Mouse (Mus musculus): ENCODE measurements around the gene Cdkn2d.

Gene Cdkn2d

GRCm38 (mm10) chr9:21292271-21292670, 1.1 kb upstream of the Cdkn2d start:
- POLR2A ChIA-PET, result interaction anchor here in 3 of 4 experiments (0.6 to 4.1 kb wide), 18 partner anchors 9 to 477 kb away, joined by 3 to 47 read pairs (median 6); partner anchors contain the start of genes Ap1m2 (in 2 of the 3), Atg4d (in 1 of the 3) and Carm1 (in 1 of the 3)
- CTCF ChIA-PET, result interaction anchor here in 3 of 4 experiments (0.6 to 2.3 kb wide), 9 partner anchors 20 to 376 kb away, joined by 3 to 9 read pairs (median 6); partner anchors contain the start of gene Ap1m2 (in 1 of the 3)

- ChIA-PET POLR2A (interaction anchor here (0.6 to 4.1 kb wide), 89 partner anchors 8 to 794 kb away, joined by 3 to 47 read pairs (median 5); partner anchors contain the start of genes Ap1m2 (in 3 of the 4), Tmed1 (in 3 of the 4), Atg4d (in 2 of the 4) and Keap1 (in 2 of the 4)), CTCF (interaction anchor here in 3 of 4 experiments (0.6 to 2.3 kb wide), 22 partner anchors 19 to 262 kb away, joined by 3 to 15 read pairs (median 6); partner anchors contain the start of genes Atg4d (in 1 of the 3), Carm1 (in 1 of the 3), Icam4 (in 1 of the 3) and Slc44a2 (in 1 of the 3))
Measured at GRCm38 (mm10) chr9:21291868-21292267, 661 bp upstream of the Cdkn2d start.

- CTCF ChIA-PET, result interaction anchor here (0.6 to 2.1 kb wide), 27 partner anchors 8 to 552 kb away, joined by 3 to 15 read pairs (median 4); partner anchors contain the start of genes Atg4d (in 1 of the 4), Carm1 (in 1 of the 4), Slc44a2 (in 1 of the 4) and Tmed1 (in 1 of the 4)
- POLR2A ChIA-PET, result interaction anchor here (0.6 to 4.1 kb wide), 94 partner anchors 9 to 795 kb away, joined by 3 to 47 read pairs (median 5); partner anchors contain the start of genes Ap1m2 (in 3 of the 4), Atg4d (in 3 of the 4), Keap1 (in 2 of the 4) and Qtrt1 (in 2 of the 4)
Measured at GRCm38 (mm10) chr9:21290589-21290988, 618 bp downstream of the Cdkn2d start.

GRCm38 (mm10) chr9:21289337-21289671, 1.9 kb downstream of the Cdkn2d start:
- CTCF ChIA-PET, result no interaction called here
- POLR2A ChIA-PET, result interaction anchor here in 2 of 4 experiments (0.6 to 1.6 kb wide), 5 partner anchors 10 to 51 kb away, joined by 3 to 6 read pairs (median 3); no protein-coding TSS in a partner anchor

GRCm38 (mm10) chr9:21288404-21289336, 2.5 kb downstream of the Cdkn2d start:
- POLR2A ChIA-PET, result interaction anchor here in 3 of 4 experiments (0.5 to 2.7 kb wide), 26 partner anchors 10 to 144 kb away, joined by 3 to 12 read pairs (median 4); partner anchors contain the start of gene Slc44a2 (in 1 of the 3)
- CTCF ChIA-PET, result interaction anchor here in 1 of 4 experiments (1.6 kb wide), 1 partner anchor 69 kb away, joined by 8 read pairs; no protein-coding TSS in a partner anchor

- ChIA-PET CTCF (interaction anchor here in 1 of 4 experiments (0.7 to 1.6 kb wide), 3 partner anchors 25 to 70 kb away, joined by 3 to 8 read pairs (median 4); no protein-coding TSS in a partner anchor), POLR2A (interaction anchor here in 3 of 4 experiments (0.5 to 2.7 kb wide), 47 partner anchors 9 to 258 kb away, joined by 3 to 12 read pairs (median 3); partner anchors contain the start of genes Keap1 (in 2 of the 3), Atg4d (in 1 of the 3), Gm38431 (in 1 of the 3) and Raver1 (in 1 of the 3))
Measured at GRCm38 (mm10) chr9:21287571-21288402, 3.4 kb downstream of the Cdkn2d start, which contains the start of gene Kri1. Gene Kri1 (minus strand): TSS chr9:21287969.

GRCm38 (mm10) chr9:21286753-21287152, 4.5 kb downstream of the Cdkn2d start:
- CTCF ChIA-PET, result interaction anchor here in 2 of 4 experiments (0.6 to 1.6 kb wide), 3 partner anchors 71 kb away, joined by 5 to 9 read pairs (median 8); no protein-coding TSS in a partner anchor
- POLR2A ChIA-PET, result interaction anchor here in 3 of 4 experiments (0.8 to 6.0 kb wide), 30 partner anchors 10 to 259 kb away, joined by 3 to 39 read pairs (median 4); partner anchors contain the start of genes Keap1 (in 2 of the 3), Atg4d (in 1 of the 3), Gm38431 (in 1 of the 3) and Raver1 (in 1 of the 3)

GRCm38 (mm10) chr9:21283994-21284393, 7.2 kb downstream of the Cdkn2d start:
- CTCF ChIA-PET, result interaction anchor here (0.6 to 1.5 kb wide), 6 partner anchors 27 to 1242 kb away, joined by 3 to 7 read pairs (median 3); no protein-coding TSS in a partner anchor
- POLR2A ChIA-PET, result interaction anchor here in 1 of 4 experiments (1.0 to 6.0 kb wide), 7 partner anchors 8 to 165 kb away, joined by 3 to 39 read pairs (median 4); partner anchors contain the start of gene Atg4d

- POLR2A ChIA-PET, result interaction anchor here in 2 of 4 experiments (0.6 to 6.0 kb wide), 9 partner anchors 7 to 528 kb away, joined by 3 to 39 read pairs (median 4); partner anchors contain the start of gene Atg4d (in 1 of the 2)
- CTCF ChIA-PET, result interaction anchor here (0.6 to 1.5 kb wide), 9 partner anchors 28 to 1241 kb away, joined by 3 to 12 read pairs (median 4); partner anchors contain the start of gene Slc44a2 (in 1 of the 4)
Measured at GRCm38 (mm10) chr9:21283591-21283990, 7.6 kb downstream of the Cdkn2d start.

- CTCF ChIA-PET, result interaction anchor here in 2 of 4 experiments (0.8 to 1.5 kb wide), 3 partner anchors 13 to 49 kb away, joined by 3 to 4 read pairs (median 4); partner anchors contain the start of gene Atg4d (in 1 of the 2)
- POLR2A ChIA-PET, result interaction anchor here in 3 of 4 experiments (0.6 to 5.4 kb wide), 10 partner anchors 7 to 179 kb away, joined by 3 to 36 read pairs (median 9); partner anchors contain the start of genes Atg4d (in 3 of the 3), Cdkn2d (in 2 of the 3) and Kri1 (in 1 of the 3)
Measured at GRCm38 (mm10) chr9:21277776-21278175, 13.4 kb downstream of the Cdkn2d start.

- POLR2A ChIA-PET, result interaction anchor here in 3 of 4 experiments (0.6 to 5.4 kb wide), 12 partner anchors 9 to 125 kb away, joined by 3 to 36 read pairs (median 7); partner anchors contain the start of genes Atg4d (in 3 of the 3), Cdkn2d (in 2 of the 3) and Kri1 (in 1 of the 3)
- CTCF ChIA-PET, result interaction anchor here in 1 of 4 experiments (0.9 to 1.5 kb wide), 3 partner anchors 9 to 35 kb away, joined by 3 to 6 read pairs (median 4); partner anchors contain the start of gene Atg4d
Measured at GRCm38 (mm10) chr9:21276307-21276706, 14.9 kb downstream of the Cdkn2d start.

- ChIA-PET POLR2A (interaction anchor here (0.5 to 5.4 kb wide), 17 partner anchors 9 to 234 kb away, joined by 3 to 36 read pairs (median 6); partner anchors contain the start of genes Atg4d (in 4 of the 4), Cdkn2d (in 3 of the 4), Kri1 (in 1 of the 4) and Tmed1 (in 1 of the 4)), CTCF (interaction anchor here in 1 of 4 experiments (0.9 kb wide), 1 partner anchor 9 kb away, joined by 6 read pairs; no protein-coding TSS in a partner anchor)
Measured at GRCm38 (mm10) chr9:21275727-21276126, 15.5 kb downstream of the Cdkn2d start.

- ChIA-PET POLR2A (interaction anchor here (0.5 to 5.4 kb wide), 17 partner anchors 8 to 235 kb away, joined by 3 to 39 read pairs (median 7); partner anchors contain the start of genes Atg4d (in 4 of the 4), Cdkn2d (in 3 of the 4), Kri1 (in 1 of the 4) and Tmed1 (in 1 of the 4)), CTCF (interaction anchor here in 2 of 4 experiments (0.9 to 1.4 kb wide), 2 partner anchors 10 to 34 kb away, joined by 4 to 6 read pairs; no protein-coding TSS in a partner anchor)
Measured at GRCm38 (mm10) chr9:21275013-21275710, 16.0 kb downstream of the Cdkn2d start.

- POLR2A ChIA-PET, result interaction anchor here (0.9 to 5.4 kb wide), 18 partner anchors 8 to 120 kb away, joined by 3 to 39 read pairs (median 7); partner anchors contain the start of genes Cdkn2d (in 4 of the 4), Atg4d (in 2 of the 4) and Kri1 (in 1 of the 4)
- CTCF ChIA-PET, result interaction anchor here in 1 of 4 experiments (1.4 kb wide), 1 partner anchor 33 kb away, joined by 4 read pairs; no protein-coding TSS in a partner anchor
Measured at GRCm38 (mm10) chr9:21274336-21274735, 16.9 kb downstream of the Cdkn2d start.
